Mouse (Mus musculus): Measurements from ENCODE around the gene Dab1.

The Dab1 gene

DNA sequence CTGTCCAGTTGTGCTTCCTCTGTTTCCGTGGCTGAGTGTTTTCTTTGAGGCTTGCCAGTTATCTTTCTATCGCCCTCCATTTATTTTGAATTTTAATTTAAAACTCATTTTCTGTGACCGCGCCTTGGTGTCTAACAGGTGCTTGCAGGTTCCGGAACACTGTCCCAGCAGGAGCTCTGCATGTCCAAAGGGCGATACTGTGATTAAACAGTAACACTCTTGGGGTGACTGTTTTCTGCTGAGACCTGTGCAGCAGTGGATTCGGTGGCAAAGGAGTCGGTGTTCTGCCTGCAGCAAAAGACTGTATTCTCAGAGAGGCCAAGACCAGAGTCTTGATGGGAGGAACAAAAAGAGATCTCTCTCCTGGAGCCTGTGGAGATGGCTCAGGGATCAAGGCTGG, 1006.2 kb downstream of the Dab1 start:
- DNase-seq = no peak

DNA sequence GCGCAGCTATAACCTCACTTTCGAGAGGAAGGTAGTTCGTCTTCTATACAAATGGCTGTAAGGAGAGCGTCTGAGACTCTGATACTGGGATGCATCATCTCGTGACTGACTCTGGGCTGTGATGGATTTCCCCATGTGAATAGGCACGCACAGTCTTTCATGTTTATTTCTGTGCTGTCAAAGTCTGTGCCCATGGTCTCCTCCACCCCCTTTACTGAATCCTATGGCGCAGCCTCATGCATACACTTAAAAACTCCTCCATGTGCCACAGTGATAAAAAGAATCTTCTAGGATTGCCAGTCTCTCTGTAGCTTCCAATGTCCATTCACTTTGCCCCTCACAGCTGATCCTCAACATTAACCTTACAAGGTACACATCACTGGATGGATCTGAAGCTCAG, 1009.5 kb downstream of the Dab1 start:
- DNase-seq = no peak

DNA sequence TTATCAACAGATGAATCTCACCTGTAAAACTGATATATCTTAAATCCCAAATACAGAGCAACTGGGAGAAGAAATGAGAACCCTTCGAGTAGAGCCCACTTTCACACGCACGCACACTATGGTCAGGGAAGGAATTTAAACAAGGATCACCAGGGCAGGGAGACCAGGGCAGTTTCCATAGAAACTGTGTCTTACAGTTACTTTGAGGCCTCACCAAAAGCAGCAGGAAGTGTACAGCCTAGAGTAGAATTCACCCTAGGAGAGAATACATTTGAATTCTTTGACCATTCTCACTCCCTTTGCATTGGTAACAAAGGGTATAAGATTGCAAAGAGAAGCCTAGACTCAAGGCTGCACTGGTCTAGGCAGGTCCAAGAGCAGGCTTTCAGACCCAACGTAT, 1017.9 kb downstream of the Dab1 start:
- no peak for DNase-seq

DNA sequence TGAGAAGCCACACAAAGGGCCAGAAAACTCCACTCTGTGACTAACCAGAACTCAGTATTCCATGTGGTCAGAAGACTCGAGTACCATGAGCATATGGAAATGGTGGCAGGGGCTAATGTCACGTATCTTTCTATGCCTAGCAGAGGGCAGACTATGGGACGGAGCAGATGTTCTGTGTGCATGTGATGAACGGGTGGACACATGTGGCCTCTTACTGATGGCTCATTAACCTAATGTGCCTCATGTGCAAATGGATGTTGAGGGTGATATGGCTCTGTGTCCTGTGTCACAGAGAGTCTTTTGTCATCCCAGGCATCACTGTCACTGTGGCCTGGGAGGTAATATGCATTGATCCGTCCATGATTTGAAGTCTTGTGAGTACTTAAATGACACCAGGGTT, 1021.5 kb downstream of the Dab1 start:
- DNase-seq = no peak

DNA sequence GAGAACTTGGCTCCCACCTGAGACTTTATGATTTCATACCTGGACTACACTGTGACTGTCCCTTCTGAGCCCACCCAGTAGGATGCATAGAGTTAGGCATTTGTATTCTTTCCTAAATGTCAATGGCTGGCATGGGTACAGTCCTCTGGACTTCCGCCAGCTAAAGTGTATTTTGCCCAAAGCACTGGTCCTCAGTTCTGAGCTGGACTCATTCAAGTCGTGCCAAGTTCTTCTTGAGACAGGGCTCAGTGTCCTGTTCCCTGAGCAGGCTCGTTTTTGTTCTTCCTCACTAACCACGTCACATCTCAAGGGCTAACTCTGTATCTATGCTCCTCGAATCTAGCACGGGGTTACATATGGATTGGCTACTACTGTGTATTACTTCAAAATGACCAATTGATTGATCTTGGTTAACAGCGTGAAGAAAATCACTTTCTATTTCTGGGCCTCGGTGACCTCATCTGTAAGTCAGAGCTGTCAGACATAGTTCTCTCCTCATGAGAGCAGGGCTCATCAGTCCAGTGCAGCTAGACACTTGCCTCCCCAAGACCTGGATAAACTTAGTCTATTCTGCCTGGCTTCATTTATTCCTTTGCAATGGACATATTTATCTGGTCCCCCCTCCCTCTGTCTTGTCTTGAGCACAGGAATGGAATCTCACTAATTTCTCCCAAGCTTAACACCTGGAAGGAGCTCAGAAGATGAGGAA, 1023.8 kb downstream of the Dab1 start:
- no peak for DNase-seq

DNA sequence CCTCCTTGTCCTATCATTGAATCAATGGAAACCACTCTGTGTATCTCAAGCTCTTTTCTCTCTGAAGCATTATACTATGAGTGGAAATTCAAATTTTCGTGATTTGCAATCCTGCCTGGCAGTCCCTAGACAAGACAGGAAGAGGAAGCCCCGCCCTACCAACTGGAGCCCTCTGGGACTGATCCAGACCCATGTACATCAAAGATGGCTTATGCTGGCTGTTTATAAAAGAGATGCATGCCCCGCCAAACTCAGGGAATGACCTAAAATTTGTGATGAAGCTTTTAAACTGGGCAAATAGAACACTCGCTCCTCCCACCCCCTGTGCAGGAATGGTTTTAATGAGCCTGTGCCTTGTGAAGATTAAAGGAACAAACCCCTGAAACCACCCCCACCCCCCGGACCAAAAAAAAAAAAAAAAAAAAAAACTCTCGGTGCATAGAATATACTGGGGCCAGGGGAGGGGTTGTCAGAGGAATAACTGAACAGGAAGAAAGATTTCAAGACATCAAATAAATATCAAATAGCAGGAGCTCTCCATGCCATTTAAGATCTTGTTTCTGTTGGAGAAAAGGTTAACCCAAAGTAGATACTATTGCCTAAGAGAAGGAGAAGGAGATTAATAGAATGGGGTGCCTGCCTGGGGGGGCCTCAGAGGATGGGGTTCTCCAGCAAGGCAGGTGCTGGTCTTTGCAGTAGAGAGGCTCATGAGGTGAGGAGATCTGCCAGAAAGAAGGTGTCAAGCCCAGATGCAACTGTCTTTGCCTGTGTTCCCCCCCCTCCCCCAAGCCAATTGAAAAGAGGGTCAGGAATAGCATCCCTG, 1024.6 kb downstream of the Dab1 start:
- no peak for DNase-seq

DNA sequence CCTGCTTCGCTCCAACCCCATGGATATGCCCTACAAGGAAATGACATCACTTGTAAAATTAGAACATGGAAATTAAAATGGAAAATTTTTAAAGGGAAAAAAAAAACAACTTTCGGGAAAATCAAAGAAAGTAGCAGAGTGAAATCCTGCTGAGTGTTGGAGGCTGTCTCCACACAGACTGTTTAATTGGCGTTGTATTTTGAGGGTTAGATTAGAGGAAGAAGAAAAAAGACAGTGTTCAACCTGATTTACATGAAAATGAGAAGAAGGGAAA, 1025.1 kb downstream of the Dab1 start:
- no peak for DNase-seq

DNA sequence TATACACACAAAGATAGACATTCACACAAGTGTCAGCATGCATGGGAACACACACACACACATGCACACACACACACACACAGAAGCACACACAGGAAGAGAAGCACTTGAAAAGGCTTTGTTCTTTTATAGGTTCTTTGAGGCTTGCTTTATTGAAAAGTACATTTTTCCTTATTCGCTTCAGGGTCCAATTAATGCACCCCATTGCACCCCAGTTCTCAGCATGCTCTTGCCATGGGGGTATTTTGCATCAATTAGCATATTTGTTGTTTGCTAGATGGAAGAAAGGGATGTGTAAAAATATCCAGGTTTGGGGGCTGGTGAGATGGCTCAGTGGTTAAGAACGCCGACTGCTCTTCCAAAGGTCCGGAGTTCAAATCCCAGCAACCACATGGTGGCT, 1025.7 kb downstream of the Dab1 start:
- DNase-seq = peak; percentile 31

DNA sequence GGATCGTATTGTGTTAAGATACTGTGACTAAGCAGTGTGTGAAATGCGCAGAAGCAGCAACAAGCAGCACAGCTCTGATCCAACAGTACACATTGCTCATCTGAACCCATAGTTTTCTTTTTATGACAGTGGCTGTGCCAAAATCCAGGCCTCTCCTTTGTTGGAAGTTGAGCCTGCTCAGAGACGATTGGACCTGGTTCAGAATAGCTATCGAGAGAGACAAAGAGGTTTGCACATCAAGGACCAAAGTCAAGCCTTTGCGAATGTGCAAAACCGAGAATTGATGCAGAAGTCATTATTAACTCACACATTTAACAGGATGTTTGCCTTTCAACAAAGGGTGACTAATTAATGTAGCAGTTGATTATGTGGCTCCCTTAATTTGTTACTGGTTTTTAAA, 1032.6 kb downstream of the Dab1 start:
- DNase-seq = peak; percentile 48

DNA sequence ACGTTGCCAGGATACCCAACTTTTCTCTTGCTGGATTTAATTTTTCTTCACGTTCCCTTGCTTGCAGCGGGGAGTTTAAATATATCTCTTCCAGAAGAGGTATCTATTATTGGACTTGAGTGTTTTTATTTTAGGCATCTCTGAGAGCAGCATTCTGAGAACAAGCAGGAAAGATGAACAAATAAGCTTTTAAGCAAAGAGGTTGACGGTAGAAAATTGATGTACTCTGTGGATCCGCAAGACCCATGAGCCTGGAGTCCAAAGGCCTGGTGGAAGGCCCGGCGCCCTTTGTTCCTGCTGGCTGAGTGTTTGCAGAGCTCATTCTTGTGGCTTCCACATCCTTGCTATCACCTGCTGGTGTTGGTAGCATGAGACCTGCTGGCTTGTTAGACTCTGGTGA, 1037.6 kb downstream of the Dab1 start:
- peak; percentile 89 for DNase-seq

DNA sequence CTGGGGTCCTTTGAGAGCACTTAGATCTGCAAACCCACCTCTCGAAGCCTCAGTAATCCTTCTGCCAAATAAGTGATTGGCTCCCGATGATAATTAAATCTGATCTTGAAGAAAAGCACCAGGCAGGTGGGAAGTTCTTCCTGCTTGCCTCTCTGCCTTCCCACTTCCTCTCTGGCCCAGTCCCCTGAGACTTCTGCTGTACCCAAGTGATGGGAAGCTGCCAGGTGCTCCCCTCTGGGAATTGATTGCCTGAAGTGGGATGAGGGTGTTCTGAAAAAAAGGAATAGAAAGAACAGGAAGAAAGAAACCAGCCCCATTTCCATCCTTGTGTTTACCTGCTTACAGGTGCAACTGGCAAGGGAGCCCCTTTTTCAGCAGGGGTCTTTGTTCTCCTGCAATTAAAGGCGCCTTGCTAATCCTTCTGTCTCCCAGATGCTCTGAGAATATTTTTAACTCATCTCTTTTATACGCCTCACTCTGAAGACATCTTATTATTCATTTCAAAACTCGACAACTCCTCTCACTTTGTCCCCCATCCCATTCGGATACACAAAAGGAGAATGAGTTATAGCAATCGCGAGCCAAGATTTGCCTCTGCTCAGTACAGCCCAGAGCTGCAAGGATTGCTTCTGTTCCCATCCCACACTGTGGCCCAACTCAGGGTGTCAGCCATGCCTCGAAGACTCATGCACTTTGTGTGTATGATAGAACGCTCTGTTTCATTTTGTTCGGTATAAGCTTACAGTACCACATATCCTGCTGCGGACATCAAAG, 1043.9 kb downstream of the Dab1 start:
- DNase-seq = peak; percentile 81

DNA sequence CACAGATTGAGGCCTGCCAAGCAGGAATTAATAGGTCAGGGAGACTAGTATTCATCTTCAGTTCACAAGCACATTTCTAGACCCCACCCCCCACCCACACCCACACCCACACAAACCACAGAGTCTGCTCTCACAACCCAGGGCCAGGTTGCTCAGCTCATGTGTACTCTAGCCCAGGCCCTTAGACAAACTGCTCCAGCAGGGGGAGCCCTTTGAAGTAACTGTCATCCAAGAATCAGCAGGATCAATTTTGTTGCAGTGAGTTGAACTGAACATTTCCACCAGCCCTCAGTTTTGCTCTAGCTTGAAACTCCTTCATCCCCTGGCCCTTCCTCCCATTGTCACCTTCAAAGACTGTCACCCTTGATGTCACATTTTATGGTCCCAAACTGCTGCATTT, 1046.4 kb downstream of the Dab1 start:
- DNase-seq = peak; percentile 74

DNA sequence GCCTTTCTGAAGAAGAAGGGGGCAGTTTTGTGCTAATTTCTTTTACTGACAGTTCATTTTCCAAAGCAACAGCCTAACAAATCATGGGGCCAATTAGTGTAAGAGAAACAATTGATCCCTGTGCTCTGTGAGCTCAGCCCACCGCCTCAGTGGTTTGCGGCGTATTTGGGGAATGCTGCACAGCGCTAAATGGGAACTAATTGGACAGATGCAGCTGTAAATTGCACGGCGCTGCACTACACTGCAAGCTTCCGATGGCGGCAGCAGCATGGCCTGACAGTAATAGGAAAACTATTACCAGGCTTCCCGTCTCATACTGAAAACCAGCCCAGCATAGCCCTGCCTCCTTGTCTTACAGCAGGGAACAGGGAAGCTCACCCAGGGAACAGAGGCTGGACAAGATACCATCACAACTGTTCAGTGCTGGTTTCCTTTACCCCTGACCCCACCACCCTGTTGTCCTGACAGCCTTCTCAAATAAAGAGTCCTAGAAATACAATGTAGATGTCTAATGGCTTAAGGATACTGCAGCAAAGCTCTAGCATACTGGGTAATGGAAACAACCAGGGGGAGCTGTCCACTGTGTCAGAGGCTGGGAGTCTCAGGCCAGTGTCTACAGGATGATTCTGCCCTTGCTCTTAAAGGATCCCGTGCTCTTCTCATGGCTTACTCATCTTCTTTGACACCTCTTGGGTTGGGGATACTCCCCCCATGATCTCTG, 1047.8 kb downstream of the Dab1 start:
- DNase-seq = peak; percentile 68

DNA sequence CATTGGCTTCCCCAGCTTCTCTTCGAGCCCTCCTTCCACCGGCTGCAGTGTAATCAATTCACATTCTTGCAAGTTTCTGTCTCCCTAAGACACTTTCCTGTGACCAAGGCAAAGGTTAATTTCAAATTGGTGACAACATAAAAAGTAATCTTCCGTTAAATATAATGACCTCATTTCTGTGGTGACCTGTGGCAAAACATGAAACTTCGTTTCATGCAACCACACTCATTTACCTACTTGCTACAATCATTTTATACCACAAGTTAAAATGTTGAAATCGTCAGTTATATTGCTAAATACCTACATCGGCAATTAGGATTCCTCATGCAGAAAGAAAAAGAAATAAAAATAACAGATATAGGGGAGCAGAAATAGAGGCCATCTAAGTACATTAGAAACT, 1048.9 kb downstream of the Dab1 start:
- no peak for DNase-seq

DNA sequence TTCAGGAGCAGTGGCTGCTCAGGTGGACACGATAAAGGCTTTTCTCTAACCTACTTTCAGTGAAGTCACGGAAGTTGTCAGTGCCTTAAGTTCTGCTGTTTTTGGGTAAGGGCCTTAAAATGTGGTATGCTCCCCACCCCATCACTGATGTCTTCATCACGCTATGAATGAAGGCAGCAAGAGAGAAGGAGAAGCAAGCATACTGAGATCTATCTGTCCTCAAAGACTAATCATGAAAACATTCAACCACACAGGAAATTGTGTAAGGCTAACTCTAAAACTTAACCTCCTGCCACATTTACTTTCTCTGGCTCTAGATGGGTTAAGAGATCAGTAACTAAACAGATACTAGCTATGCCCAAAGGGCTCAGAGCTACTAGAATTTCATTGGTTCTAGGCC, 1050.2 kb downstream of the Dab1 start:
- DNase-seq = no peak

DNA sequence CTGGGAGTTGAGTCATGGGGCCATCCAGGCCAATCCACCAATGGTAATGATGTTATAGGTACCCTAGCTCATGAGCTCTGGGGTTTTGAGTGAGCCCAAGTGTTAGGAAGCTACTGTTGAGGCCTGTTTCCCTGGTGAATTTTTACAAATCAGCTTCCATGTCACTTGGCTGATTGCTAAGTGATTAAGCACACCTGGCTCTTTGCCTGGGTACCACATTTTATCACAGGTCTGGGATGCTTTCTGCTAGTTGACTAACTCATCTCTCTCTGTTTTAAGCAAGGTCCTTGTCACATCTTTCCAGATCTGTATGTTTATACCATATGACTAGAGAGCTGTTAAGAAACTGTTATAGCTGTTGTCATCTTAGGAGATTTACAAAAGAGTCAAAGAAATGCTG, 1051.6 kb downstream of the Dab1 start:
- peak; percentile 42 for DNase-seq

DNA sequence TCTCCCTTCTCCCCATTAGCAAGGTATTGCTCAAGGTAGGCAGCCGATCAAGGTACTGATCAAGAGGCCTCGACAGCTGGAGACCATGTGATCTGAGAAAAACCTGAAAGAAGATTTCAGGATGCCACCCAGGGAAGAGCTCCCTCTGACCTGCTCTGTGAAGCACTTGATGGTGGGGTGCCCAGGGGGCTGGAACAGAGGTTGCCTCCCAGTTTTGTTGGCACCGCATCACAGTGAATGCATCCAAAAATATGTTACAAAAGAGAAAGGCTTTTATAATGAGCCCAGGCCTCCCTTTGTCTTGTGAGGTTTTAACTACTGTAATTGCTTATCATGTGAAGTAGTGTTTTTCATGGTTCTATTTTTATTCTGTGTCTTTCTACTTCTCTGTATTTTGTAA, 1054.2 kb downstream of the Dab1 start:
- DNase-seq = peak; percentile 48

DNA sequence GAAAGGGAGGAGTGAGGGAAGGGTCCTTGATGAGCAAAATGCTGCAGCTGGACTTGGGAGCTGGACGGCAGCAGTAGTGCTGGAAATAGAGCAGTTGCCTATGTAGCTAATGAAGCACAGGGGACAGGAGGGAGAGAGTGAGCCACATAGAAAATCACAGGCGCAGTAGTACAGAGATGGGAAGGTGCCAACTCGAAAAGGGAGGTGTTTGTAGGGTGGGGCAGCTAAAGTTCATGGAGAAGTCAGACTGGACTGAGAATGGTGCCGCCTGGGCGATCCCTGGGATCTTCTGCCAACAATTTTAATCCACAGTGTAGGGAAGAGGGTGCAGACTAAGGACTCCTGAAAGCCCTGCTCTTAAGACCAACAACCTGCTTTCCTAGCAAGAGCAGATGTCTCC, 1055.5 kb downstream of the Dab1 start:
- DNase-seq = peak; percentile 58

DNA sequence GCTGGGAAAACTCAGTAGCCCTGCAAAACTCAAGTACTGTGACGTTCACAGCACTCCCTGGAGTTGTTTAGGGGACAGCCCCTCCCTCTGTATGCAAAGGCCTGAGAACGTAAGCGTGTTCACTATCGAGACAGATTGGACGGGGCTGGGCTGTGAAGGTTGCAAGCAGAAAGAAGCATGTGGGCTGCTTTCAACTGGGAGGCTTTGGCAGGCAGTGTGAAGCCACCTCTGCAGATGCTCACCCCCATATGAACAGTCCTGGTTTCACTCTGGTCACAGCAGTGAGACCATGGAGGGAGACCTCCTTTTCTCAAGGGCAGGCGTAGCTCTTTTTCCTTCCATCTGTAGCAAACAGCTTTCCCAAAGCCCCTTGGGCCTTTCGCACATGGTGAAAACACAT, 1059.1 kb downstream of the Dab1 start:
- DNase-seq = peak; percentile 76

DNA sequence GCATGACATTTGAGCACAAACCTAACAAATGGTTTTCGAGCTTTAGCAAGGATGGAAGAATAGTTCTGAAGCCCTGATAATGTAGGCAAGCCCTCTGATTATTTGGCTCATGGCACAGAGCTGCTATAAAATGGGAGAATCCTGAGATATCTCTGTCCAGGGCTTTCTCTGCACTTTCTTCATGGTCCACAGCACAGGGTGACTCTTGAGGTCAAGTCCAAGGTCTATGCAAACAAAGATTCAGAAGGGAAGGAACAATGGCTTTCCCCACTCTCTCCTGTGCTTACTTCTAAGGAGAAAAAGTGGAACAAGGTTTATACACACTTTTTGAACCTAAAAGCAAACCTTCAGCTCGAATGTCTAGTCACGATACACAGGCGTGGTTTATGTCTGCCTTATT, 1061.3 kb downstream of the Dab1 start:
- no peak for DNase-seq

DNA sequence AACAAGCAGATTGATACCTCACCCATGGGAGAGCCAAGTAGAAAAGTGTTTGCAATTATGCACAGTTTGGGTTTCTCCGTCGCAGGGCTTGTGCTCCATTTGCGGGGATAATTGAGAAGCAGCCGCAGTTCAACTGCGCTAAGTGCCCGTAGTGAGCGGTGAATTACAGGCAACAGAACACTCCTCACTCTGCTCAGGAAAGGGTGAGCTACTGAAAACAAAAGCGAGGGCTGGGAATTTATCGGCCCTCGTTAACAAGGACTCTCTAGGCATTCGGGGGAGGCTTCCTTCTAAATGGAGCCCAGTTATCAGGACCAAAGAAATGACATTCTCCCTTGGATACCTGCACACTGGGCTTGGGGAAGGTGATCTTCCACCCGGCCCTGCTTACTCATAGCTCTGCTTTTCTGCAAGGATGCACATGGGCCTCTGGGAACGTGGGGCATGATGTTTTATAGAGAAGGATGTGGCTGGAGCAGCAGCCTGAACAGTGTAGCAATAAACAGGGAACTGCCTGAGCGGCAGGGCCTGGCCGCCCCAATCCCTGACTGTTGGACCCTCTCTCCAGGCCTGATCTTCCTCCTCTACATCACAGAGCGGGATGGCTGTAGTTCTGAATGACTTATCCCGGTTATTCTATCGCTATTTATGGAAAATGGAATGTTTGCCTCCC, 1067.1 kb downstream of the Dab1 start:
- no peak for DNase-seq

DNA sequence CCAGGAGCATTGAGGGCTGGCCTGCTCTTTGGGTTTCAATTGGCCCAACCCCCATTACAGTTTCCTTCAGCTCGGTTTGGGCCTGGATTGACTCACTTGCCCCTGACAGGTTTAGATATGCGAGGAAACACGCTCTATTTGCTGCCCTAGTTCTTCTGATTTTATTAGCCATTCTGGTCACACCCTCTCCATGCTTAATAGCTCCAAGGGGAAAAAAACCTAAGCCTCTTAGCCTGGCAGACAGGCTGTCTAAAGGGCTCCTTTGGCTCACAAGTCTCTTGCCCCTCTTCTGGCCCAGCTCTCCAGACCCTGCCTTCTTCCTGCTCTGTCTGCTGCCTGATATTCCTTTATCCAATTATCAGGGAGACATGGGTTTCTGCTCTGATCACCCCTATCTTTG, 1069.9 kb downstream of the Dab1 start:
- DNase-seq = no peak

DNA sequence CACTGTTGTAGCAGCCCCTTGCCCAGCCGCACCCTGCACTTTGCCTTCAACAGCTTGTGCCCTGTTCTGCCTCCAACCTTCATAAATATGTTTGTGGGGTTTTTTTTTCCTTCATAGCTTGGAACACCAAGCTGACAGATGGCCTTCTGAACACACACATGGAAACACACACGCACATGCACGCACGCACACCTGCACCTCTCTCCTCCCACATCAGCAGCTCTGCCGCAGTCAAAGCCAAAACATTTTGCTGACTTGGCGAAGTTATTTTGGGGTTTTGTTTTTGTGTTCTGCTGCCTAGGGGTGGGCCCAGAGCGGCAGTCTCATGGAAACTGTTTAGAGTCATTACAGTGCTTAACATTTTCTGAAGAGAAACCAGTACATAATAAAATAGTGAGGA, 1071.9 kb downstream of the Dab1 start:
- no peak for DNase-seq
